Comparison of ENCODE assay signal across 11 mouse cellular contexts in genomic region chr6:93996841-93997485, GRCm38 (mm10).
DNase-seq lines count a peak whose midpoint lies in the region.
"Had no signal": no experiment of that assay in that cellular context is flagged by ENCODE, and none has a peak within 500 bp of the region (broad histone marks: within the 10 kb centered on the region; RNA-seq: fewer than 3 reads in every experiment).

No protein-coding gene starts in this region.

- peak; percentile 35 for DNase-seq in layer of hippocampus, adult 11-12 months (ENCODE audit: low spot score)
- DNase-seq in layer of hippocampus, adult 9-10 months (ENCODE audit: low spot score) = no peak
- DNase-seq in adrenal gland, postnatal 36 days = peak; percentile 57
- DNase-seq in layer of hippocampus, adult 8-10 months (ENCODE audit: low spot score in 2 of 2) = peak; percentile 19 to 24
- DNase-seq in Muller cell, postnatal 12 days (ENCODE audit: inconsistent ontology term) = no peak
- DNase-seq in urinary bladder, postnatal 25 days (ENCODE audit: low spot score) = no peak
- no peak for DNase-seq in gastrocnemius, postnatal 10 days
- DNase-seq: cerebellum, adult 18-20 months; cerebellum, postnatal 36 days; heart, adult 11 months; heart, postnatal 14 days had no signal

Comparison
In these comparisons a context has a peak if more than half of its experiments do, and no peak if none do; other contexts are left out.
1. DNase-seq: peak in layer of hippocampus, adult 11-12 months (single experiment), adrenal gland, postnatal 36 days (2 of 2) and layer of hippocampus, adult 8-10 months (2 of 2); none in layer of hippocampus, adult 9-10 months (single experiment), Muller cell, postnatal 12 days (single experiment), urinary bladder, postnatal 25 days (single experiment) and gastrocnemius, postnatal 10 days (single experiment).